Mouse (Mus musculus): ENCODE data around the gene Cstl1. TPM values are rescaled to one million over a fixed set of nuclear protein-coding genes. Genes with fewer than 3 reads are reported as not detected.

Gene Cstl1
- total RNA-seq, 4 experiments from 2014 or later: not detected

Other genes with a start within 250 kb of the Cstl1 start
- 1 to 10 TPM; 5.6 to 9.1 (median 7.8) TPM for gene Nxt1, start 77.8 kb upstream of the Cstl1 start, total RNA-seq (2022)
- gene Gzf1, start 69.3 kb upstream of the Cstl1 start, total RNA-seq (2022): 10 to 100 TPM; 26.2 to 34.0 (median 28.9) TPM
- 1 to 10 TPM; 1.3 to 2.2 (median 1.4) TPM for gene Napb, start 17.9 kb upstream of the Cstl1 start, total RNA-seq (2022)
- gene Cst11, start 21.1 kb downstream of the Cstl1 start, total RNA-seq (2022): not detected
- not detected for gene 8030411F24Rik, start 31.7 kb downstream of the Cstl1 start, total RNA-seq (2022)
- gene Cst12, start 39.0 kb downstream of the Cstl1 start, total RNA-seq (2022): 1 to 10 TPM in 1 of 4 experiments, under 1 TPM in 1, not detected in 2; 0.53 to 1.1 TPM
- gene Cst8, start 48.4 kb downstream of the Cstl1 start, total RNA-seq (2022): not detected
- not detected for gene Cst13, start 69.7 kb downstream of the Cstl1 start, total RNA-seq (2022)
- gene Cst9, start 84.8 kb downstream of the Cstl1 start, total RNA-seq (2022): 1 to 10 TPM in 1 of 4 experiments, under 1 TPM in 3; 0.54 to 1.1 (median 0.83) TPM
- 1 to 10 TPM in 2 of 4 experiments, under 1 TPM in 2; 0.63 to 1.4 (median 0.89) TPM for gene 9230104L09Rik, start 114.7 kb downstream of the Cstl1 start, total RNA-seq (2022)
- 1,000 to 10,000 TPM in 1 of 4 experiments, 100 to 1,000 TPM in 3; 949 to 1,042 (median 983) TPM for gene Cst3, start 125.3 kb downstream of the Cstl1 start, total RNA-seq (2022)

All from heart, adult 8-10 months (tissue).